In the genomic region with DNA sequence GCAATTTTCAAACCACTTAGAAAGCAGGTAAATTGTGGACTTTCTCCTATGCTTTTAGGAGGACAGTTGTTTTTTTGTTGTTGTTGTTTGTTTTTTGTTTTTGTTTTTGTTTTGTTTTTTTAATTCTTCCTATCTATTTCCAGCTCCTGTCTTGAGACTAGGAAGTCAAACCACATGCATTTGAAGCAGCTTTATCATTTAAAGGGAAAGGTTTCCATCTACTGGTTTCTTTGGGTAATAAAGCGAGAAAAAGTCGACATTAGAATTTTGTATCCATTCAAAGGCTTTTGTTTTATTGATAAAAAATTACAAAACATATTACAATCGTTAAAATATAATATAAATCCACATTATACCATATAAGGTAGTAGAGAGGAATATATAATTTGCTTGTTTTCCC, we compare ENCODE assay signal across 26 mouse cellular contexts.
A peak's percentile ranks its signal among the peaks of the same experiment; 100 is the strongest.
DNase-seq lines count a peak whose midpoint lies in the region; ATAC-seq and TF ChIP-seq lines count a peak whose summit lies in the region.
"Had no signal": no experiment of that assay in that cellular context is flagged by ENCODE, and none has a peak within 500 bp of the region (broad histone marks: within the 10 kb centered on the region; RNA-seq: fewer than 3 reads in every experiment).

No protein-coding gene starts in this region.

- no peak overlapping the region for H3K4me3 ChIP-seq in left cerebral cortex, adult 2 months
- H3K4me3 ChIP-seq: embryonic facial prominence, embryonic 13.5 days; erythroblast, embryonic 14.5 days; forebrain, embryonic 12.5 days; heart, embryonic 12.5 days; hindbrain, embryonic 13.5 days; intestine, embryonic 15.5 days; limb, embryonic 12.5 days; midbrain, embryonic 15.5 days; myocyte; neural tube, embryonic 13.5 days had no signal

- no peak for DNase-seq in frontal cortex, postnatal 14 days (ENCODE audit: low spot score in 2 of 2)
- no peak for DNase-seq in left cerebral cortex, adult 2 months (ENCODE audit: extremely low spot score in 1 of 2, low spot score in 2 of 2)
- no peak for DNase-seq in left cerebral cortex, postnatal 10 days (ENCODE audit: extremely low spot score in 1 of 2, low spot score in 2 of 2)
- peak; percentile 38 for DNase-seq in NIH3T3 (ENCODE audit: low read depth)
- DNase-seq in retina, embryonic 14.5 days (ENCODE audit: low spot score): peak; percentile 34
- no peak for DNase-seq in testis, postnatal 14 days (ENCODE audit: low spot score)
- no peak for DNase-seq in lung, adult 18-20 months
- DNase-seq: adrenal gland, postnatal 25 days; cerebellum, adult 11-12 months; cerebellum, postnatal 14 days; gastrocnemius, postnatal 25 days; heart, adult 18-20 months; heart, postnatal 10 days; kidney, adult 9 months; liver, postnatal 0 days had no signal

- intact Hi-C loops in left cerebral cortex, adult 2 months (cut with DNase I): loop anchor here (5.0 kb wide), 2 partner anchors 917 to 1832 kb away; no protein-coding TSS in a partner anchor
- intact Hi-C loops in left cerebral cortex, postnatal 10 days (cut with DNase I): no loop called here

- H3K27ac ChIP-seq in left cerebral cortex, adult 2 months: no peak overlapping the region
- H3K27ac ChIP-seq: embryonic facial prominence, embryonic 13.5 days; forebrain, embryonic 12.5 days; hindbrain, embryonic 13.5 days; intestine, embryonic 15.5 days; limb, embryonic 12.5 days; midbrain, embryonic 15.5 days; neural tube, embryonic 13.5 days had no signal

- ATAC-seq in frontal cortex, adult (ENCODE audit: low TSS enrichment): peak; percentile 67; the same call in 1 of the 2 replicates
- ATAC-seq: intestine, embryonic 15.5 days; liver, postnatal 0 days; midbrain, embryonic 15.5 days had no signal

- TF ChIP-seq CTCF in left cerebral cortex, adult 2 months (IDR thresholded peaks at IDR 0.05): peak; percentile 52

Comparison
In these comparisons a context has a peak if more than half of its experiments do, and no peak if none do; other contexts are left out.
1. DNase-seq: peak in NIH3T3 (single experiment) and retina, embryonic 14.5 days (single experiment); none in frontal cortex, postnatal 14 days (0 of 2), left cerebral cortex, adult 2 months (0 of 2), left cerebral cortex, postnatal 10 days (0 of 2), testis, postnatal 14 days (single experiment) and lung, adult 18-20 months (0 of 2).